Mouse (Mus musculus) spleen, adult 18-20 months (tissue): ENCODE results near the gene Dclre1a.

ENCODE experiments used
- DNase-seq, 2 experiments: peaks; one replicate each; pipeline ENCODE4 v3.0.0; 2022; ENCODE audit warnings: mixed read lengths in 2 of 2

Dclre1a gene

DNA sequence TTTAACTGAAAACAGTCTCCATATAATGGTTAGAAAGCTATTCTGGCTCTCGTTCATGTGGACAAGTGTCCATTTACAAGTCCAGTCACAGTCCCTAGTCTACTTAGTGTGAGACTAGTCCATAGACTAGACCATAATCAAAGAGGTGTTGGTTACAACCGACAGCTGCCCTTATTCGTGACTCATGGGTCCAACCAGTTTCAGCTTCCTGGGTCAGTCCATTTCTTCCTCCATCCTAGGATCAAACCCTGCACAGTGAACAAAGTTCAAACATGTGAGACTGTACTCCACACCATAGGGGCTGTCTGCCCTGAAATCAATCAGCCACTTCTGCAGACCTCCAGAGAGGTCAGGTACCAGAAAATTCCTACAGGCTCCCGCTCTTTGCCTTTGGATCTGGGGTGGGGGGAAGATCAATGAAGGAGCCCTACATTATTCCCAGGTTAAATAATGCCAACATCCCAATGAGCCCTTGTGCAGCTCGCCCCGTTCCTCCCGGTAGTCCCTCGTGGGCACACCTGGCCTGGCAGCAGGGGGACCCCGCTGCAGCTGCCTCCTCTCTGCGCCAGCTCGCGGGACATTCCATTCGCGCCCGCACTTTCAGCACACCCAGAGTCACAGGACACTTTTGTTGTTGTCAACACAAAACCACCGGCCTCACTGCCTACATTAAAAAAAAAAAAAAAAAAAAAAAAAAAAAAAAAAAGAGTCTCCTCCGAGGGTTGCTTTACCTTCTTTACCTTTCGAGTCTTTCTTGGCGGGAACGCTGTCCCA is at the start of gene Dclre1a:
Gene Dclre1a (minus strand): TSS at position 767 of the 774 bp plus-strand sequence.
- peak; percentile 59 to 75 for DNase-seq

DNA sequence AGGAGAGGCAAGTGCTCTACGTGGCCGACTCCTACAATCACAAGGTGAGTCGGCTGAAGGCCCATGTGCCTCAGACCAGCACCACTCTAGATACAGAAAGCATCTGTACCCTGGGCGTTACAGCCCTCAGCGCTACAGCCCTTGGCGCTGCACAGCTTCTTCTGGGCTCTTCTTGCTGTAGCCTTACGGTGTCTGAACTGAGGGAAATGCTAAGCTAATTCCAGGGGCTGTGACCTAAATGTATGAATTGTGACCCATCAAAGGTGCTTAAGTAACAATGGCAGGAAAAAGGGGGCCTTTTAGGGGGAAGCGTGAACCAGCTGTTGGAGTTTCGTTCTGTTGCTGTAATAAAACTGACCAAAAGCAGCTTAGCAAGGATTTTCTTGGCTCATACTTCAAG is 44.5 kb upstream of the Dclre1a start:
- no peak for DNase-seq

- DNase-seq = no peak
These were observed 42.2 kb upstream of the Dclre1a start for GRCm38 (mm10) chr19:56590250-56590649.

DNA sequence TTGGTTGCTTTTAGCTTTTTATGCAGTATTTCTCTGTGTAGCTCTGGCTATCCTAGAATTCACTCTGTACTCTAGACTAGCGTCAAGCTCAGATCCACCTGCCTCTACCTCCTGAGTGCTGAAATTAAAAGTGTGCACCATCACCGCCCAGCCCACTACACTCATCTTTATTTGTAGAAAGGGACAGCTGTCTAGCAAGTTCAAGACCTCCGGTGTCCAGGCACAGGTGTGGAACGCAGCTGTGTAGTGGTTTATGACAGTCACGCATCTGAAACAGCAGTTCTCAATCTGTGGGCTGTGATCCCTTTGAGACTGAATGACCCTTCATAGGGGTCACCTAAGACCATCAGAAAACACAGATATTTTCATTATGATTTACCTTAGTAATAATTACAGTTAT is 41.4 kb upstream of the Dclre1a start:
- DNase-seq = no peak

- DNase-seq = no peak
These were observed 41.0 kb upstream of the Dclre1a start for GRCm38 (mm10) chr19:56589008-56589407.

DNA sequence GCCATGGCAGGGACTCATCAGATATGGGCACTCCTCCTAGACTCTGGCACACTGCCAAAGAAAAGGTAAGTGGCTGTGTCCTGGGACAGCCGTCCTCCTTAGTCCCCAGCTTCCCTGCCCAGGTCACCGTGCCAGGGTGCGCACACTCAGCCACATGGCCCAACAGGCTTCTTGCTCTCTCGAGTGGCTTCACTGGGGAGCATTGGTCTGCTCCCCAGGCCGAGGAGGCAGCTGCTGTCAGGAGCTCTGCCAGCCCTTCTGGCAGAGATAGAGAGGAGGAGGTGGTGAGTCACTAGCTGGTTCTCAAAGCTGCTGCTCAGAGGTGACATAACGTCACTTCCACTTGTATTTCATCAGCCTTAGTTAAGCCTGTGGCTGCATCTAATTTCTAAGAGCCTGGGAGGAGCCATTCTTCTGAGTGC is 40.2 kb upstream of the Dclre1a start:
- DNase-seq = no peak

GRCm38 (mm10) chr19:56586320-56586719 is 38.3 kb upstream of the Dclre1a start:
- no peak for DNase-seq

- no peak for DNase-seq
These were observed 36.3 kb upstream of the Dclre1a start for GRCm38 (mm10) chr19:56584288-56584687.

GRCm38 (mm10) chr19:56583785-56584184 is 35.8 kb upstream of the Dclre1a start:
- no peak for DNase-seq

DNA sequence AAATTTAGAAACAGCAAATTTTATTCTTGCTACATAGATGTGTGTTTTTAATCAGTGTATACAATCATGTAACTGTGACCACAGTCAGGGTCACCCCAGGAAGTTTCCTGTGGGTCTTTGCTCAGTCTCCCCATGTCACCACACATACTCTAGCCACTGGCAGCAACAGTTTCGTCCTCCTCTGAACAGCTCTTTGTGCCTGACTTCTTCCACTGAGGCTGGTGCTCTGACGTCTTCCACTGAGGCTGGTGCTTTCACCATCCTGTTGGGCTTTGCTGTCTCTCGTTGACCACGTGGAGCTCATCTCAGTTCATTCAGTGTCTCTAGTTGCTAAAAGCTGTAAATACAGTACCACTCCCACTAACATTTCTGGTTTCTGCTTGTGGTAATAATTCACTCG is 34.0 kb upstream of the Dclre1a start:
- no peak for DNase-seq

GRCm38 (mm10) chr19:56577801-56578200 is 29.8 kb upstream of the Dclre1a start:
- DNase-seq = no peak

DNA sequence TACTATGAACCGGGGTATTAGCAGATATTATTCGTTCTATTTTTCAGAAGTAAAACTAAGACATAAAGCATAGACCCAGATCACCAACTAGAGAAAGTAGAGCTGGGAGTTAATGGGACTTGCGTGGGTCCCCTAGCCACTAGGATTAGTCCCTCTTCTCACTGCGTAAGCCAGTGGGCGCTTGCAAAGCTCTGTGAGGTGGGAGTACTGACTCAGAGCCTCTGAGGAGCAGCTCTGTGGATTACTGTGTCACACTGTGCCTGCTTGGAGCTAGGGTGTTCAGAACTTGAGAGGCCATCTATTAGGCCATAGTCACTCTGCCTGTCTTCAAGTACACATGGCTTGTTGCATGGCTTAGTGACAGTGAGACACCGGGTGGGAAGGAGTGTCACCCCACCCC is 25.2 kb upstream of the Dclre1a start:
- no peak for DNase-seq

DNA sequence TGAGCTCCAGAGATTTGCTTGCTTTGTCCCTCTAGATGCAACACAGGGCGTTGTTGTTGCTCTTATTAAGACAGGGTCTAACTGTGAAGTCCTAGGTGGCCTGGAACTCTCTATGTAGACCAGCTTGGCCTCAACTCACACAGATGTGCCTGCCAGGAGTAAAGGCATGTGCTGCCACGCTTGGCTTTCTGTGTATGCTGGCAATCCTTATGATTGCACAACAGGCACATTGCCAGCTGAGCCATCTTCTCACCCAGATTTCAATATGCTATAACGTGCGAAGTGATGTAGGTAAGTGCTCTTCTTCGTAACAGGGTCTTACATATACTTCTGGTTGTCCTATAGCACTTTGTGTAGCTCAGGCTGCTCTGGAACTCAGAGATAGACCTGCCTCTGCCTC is 23.9 kb upstream of the Dclre1a start:
- no peak for DNase-seq

DNA sequence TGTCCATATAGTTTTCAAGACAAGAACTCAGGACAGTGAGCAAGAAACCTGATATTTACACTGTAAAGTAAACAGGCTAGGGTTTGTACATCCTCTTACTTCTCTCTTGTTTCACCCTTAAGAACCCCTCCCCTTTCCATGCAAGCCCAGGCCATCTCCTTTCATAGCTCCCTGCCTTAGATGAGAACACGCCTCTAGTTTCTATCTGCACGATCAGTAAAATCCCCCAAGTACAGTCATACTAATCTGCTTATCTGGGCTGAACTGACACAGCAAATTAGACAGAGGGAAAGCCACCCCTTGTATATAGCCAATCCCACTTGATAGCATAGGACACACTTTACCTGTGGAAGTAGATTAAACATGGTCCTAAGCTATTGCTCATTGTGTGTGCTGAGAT is 23.2 kb upstream of the Dclre1a start:
- DNase-seq = no peak

GRCm38 (mm10) chr19:56570781-56571180 is 22.8 kb upstream of the Dclre1a start:
- DNase-seq = no peak

DNA sequence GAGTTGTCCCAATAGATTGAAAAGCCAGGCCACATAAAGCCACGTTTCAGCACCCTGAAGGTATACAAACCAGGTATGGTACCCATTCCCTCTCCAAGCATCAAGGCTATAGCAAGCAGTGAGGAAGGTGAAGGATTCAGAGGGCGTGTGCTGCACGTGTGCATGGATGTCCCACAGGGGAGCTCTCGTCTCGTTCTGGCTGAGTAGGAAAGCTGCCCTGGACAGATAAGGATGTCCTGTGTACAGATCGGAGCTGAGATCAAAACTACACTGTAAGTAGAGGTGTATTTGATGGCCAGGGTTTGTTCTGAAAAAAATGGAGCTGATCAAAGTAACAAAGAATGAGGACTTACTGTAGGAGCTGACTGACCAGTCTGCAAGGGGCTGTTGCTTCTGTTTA is 18.9 kb upstream of the Dclre1a start:
- DNase-seq = no peak

DNA sequence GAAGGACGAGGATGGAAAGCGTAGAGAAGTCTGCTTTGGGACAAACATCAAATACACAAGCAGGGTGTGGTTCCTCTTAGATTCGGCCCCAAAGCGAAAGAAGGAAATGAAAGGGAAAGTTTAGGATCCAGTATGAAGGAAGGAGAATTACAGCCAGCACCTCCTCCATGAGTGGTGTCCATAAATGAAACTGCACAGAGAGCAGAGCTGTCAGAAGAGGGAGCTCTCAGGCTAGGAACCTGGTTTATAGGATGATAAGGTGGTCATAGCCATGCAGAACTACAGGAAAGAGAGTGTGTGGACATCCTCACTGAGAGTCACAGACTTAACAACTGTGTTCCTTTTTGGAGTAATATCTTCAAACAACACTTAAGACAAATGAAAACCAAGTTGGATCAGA is 18.0 kb upstream of the Dclre1a start:
- no peak for DNase-seq

DNA sequence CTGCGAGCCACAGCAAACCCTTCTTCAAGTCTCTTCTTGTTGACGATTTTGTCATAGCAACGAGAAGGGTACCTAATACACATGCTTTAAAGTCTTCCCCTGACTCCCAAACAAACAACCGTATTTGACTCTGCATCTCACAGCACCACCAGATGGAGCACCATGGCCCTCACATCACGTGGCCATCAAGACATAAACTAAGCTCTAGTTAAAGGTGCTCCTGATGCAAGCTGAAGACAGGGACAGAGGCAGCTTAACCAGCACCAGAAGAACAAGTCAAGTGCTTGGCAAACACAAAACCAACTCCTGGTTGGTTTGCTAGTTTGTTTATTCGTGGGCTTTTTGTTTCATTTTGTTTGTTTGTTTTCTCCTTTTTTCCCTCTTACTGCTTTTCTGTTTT is 17.3 kb upstream of the Dclre1a start:
- DNase-seq = no peak

DNA sequence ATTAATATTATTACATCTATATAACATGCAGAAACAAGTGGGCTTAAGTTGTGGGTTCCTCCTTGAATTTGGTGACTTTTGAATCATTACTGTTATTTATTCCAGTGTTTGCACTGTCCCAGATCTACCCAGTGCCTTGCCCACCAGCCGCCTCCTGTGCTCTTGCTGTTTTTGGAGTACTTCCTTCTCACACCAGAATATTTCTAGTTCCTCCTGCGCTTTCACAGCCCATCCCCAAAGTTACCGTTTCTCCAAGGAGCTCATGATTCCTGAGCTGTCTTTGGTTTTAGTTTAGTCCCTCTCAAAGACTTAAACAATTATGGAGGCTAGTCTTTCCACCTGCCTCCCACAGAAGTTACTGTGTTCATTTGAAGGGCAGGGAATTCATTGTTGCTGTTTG is 15.4 kb upstream of the Dclre1a start:
- DNase-seq = no peak

GRCm38 (mm10) chr19:56562433-56563138 is 14.6 kb upstream of the Dclre1a start:
- DNase-seq = no peak

DNA sequence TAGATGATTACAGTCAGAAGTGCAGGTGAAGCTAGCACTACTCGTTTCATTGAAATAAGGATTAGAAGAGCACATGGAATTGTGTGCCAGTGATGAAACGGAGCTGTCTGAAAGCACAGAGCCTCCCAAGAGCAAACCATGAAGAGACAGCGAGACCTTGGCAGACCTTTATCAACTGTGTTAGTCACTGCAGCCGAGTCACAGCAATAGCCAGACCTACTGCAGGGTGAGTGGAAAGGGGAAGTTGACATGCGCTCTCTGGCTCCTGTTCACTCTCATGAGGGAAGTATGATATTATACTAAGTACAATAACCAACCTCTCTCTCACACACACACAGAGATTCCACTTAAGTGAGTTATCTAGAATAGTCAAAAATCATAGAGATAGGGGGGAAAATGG is 8.0 kb upstream of the Dclre1a start:
- DNase-seq = no peak

DNA sequence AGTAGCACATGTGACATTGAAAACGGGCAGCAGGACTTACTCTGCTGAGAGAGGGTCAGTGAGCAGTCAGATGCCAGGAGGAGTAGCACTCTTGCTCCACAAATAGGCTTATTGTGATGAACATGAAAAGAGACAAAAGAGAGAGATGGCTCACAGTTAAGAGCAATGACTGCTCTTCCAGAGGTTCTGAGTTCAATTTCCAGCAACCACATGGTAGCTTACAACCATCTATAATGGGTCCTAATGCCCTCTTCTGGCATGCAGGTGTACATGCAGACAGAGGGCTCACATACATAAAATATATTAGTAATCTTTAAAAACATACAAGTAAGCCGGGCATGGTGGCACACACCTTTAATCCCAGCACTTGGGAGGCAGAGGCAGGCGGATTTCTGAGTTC is 5.2 kb upstream of the Dclre1a start:
- DNase-seq = no peak

DNA sequence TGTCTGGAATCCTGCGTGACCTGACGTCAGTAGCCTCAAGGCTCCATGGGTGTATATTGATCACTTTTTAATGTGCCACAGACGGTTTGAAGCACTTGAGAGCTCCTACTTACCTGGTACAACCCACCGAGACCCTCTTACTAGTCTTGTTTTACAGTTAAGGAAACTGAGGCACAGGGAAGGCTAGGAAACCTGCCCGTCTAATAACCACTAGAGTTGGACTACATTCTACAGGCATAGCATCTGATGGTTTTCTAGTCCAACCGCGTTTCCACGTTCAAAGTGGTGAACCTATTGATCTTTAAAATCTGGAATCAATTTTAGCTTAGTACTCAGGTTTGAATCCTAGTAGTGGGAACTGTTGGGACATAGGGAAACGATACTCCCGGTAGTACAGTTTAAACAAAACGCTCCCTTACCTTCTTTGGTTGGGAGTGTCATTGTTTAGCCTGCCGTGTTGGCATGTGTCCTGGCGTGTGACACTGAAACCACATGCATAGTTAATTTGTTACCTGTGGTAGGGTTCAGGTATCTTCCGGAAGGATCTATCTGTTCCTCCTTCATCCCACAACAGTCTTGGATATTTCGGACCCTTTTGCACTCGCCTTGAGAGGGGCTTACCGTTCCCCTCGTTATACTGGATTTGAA is 1.1 kb upstream of the Dclre1a start:
- no peak for DNase-seq
